Mouse (Mus musculus): ENCODE measurements around the gene Tnfsf13. TPM values are rescaled to one million over a fixed set of nuclear protein-coding genes. Genes with fewer than 3 reads are reported as not detected.
"Not testable (repeated sequence)": the region's sequence is repeated elsewhere in the genome, so short reads cannot be mapped to it uniquely, and the experiment has no call there.

The Tnfsf13 gene
- polyA plus RNA-seq, 1 experiment from 2014 or later = 0.73 TPM

DNA sequence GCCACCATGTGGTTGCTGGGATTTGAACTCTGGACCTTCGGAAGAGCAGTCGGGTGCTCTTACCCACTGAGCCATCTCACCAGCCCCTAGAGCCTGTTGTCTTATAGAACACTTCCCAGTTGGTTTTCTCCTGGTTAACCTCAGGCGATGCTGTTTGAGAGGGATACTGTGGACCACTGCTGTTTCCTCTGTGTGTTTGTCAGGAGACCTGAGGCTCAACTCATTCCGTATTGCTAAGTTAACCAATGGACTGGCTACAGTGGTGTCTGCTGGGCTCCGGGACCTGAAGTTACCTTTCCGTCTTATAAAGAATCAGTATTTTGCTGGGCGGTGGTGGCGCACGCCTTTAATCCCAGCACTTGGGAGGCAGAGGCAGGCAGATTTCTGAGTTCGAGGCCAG lies 17.3 kb upstream of the Tnfsf13 start:
- H3K4me2 ChIP-seq; H3K27me3 ChIP-seq; H3K27ac ChIP-seq; H3K4me1 ChIP-seq; H3K9ac ChIP-seq; ATAC-seq (ENCODE audit: insufficient number of reproducible peaks, low FRiP score, low TSS enrichment, low read depth); H3K9me3 ChIP-seq; H3K4me3 ChIP-seq; H3K36me3 ChIP-seq: not testable (repeated sequence)
- WGBS = 91% methylated on average over 10 of the region's 10 CpGs

GRCm38 (mm10) chr11:69699595-69699994 lies 14.0 kb upstream of the Tnfsf13 start:
- Histone ChIP-seq H3K27ac (no peak overlapping the region), H3K4me2 (no peak overlapping the region), H3K4me3 (no peak overlapping the region), H3K4me1 (peaks cover 14% of the 10 kb centered on the region), H3K27me3 (no peaks in the 10 kb centered on the region), H3K36me3 (no peaks in the 10 kb centered on the region), H3K9me3 (no peaks in the 10 kb centered on the region), H3K9ac (no peak overlapping the region)
- ATAC-seq (ENCODE audit: insufficient number of reproducible peaks, low FRiP score, low TSS enrichment, low read depth) = no peak
- 54% methylated on average over 1 of the region's 1 CpGs for WGBS

DNA sequence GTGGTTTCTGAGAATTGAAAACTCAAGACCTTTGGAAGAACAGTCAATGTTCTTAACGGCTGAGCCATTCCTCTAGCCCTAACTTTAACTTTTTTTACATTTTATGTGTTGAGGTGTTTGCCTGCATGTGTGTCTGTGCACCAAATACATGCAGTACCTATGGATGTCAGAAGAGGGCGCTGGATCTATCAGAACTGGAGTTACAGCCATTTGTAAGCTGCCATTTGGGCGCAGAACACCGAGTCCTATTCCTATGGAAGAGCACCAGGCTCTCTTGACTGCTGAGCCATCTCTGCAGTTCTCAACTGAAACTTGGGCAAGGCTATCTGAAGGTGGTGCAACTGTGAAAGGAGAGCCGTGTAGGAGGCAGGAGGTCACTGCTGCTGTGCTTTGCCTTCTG lies 13.0 kb upstream of the Tnfsf13 start:
- Histone ChIP-seq H3K4me3 (no peak overlapping the region), H3K27me3 (no peaks in the 10 kb centered on the region), H3K4me1 (peaks cover 14% of the 10 kb centered on the region), H3K4me2 (no peak overlapping the region), H3K36me3 (no peaks in the 10 kb centered on the region), H3K9me3 (no peaks in the 10 kb centered on the region), H3K9ac (no peak overlapping the region), H3K27ac (no peak overlapping the region)
- no peak for ATAC-seq (ENCODE audit: insufficient number of reproducible peaks, low FRiP score, low TSS enrichment, low read depth)
- WGBS = 72% methylated on average over 5 of the region's 5 CpGs

- H3K9me3 ChIP-seq = no peaks in the 10 kb centered on the region
- no peaks in the 10 kb centered on the region for H3K27me3 ChIP-seq
- H3K4me1 ChIP-seq = peaks cover 14% of the 10 kb centered on the region
- no peak overlapping the region for H3K4me2 ChIP-seq
- 89% methylated on average over 3 of the region's 3 CpGs for WGBS
- peaks cover 3% of the 10 kb centered on the region; the same call in 1 of the 2 replicates for H3K36me3 ChIP-seq
- no peak for ATAC-seq (ENCODE audit: insufficient number of reproducible peaks, low FRiP score, low TSS enrichment, low read depth)
- no peak overlapping the region for H3K9ac ChIP-seq
- no peak overlapping the region for H3K27ac ChIP-seq
- no peak overlapping the region for H3K4me3 ChIP-seq
These were observed 11.8 kb upstream of the Tnfsf13 start for GRCm38 (mm10) chr11:69697396-69697795.

DNA sequence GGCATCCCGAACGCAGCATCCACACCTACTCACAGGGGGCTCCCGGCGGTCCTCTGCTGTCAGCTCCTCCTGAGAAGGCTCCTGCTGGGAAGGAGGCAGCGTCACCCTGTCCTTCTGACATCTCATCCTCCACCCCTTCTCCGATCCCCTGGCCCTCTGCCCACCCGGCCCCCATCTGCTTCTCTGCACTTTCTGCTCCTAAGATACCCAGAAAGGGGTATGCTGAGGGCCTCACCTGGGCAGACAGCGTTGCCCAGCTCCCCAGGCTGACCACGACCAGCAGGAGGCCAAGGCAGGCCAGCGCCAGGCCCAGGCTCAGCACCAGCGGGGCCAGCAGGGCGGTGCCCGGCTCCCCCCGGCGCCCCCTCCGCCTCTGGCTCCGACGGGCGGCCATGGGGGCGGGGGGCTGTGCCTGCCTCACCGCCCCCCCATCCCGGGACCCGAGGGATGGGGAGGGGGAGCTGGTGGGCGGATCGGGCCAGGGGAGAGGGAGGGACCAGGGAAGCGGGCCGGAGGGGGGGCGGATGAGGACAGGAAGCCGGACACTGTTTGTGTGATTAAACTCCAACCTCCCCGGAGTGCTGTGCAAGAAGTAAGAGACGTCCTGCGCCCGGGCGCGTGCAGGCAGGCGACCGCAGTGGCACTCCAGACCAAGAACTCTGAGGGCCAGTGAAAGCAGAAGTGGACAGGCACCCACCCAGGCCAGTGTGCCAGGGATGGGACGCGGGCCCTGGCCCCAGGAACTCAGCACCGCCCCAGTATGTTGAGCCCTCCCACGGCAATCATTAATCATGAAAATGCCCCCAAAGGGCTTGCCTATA lies 10.0 kb upstream of the Tnfsf13 start, which contains the start of the genes Tnfsf12 and Tnfsfm13:
Gene Tnfsf12 (minus strand): TSS at position 489 of the 821 bp plus-strand sequence.
Gene Tnfsfm13 (minus strand): TSS at position 738 of the 821 bp plus-strand sequence.
- Histone ChIP-seq H3K4me1 (peaks cover 14% of the 10 kb centered on the region), H3K4me3 (peak within 1 kb of the TSS; percentile 55), H3K27me3 (no peaks in the 10 kb centered on the region), H3K4me2 (peak within 1 kb of the TSS; percentile 90), H3K9me3 (no peaks in the 10 kb centered on the region), H3K27ac (peak within 1 kb of the TSS; percentile 89), H3K36me3 (peaks cover 3% of the 10 kb centered on the region; the same call in 1 of the 2 replicates), H3K9ac (peak within 1 kb of the TSS; percentile 64)
- peak; percentile 65; the same call in 1 of the 2 replicates for ATAC-seq (ENCODE audit: insufficient number of reproducible peaks, low FRiP score, low TSS enrichment, low read depth)
- WGBS = 1% methylated on average over 41 of the region's 41 CpGs

DNA sequence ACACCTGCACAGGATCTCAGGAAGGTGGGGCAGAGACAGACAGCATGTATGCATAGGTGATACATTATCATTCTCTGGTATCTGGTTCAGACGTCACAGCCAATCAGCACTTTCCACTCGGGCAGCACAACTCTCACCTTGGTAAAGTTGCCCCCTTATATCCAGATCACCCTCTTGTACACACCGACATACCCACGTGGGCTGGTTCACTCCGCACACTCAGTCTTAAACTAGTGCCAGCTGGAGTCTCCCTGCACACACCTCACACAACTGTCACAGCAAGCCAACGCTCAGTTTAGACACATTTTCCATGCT lies 9.4 kb upstream of the Tnfsf13 start:
- H3K4me2 ChIP-seq = peak overlapping the region; percentile 90
- 21% methylated on average over 6 of the region's 6 CpGs for WGBS

GRCm38 (mm10) chr11:69693421-69693965 lies 7.9 kb upstream of the Tnfsf13 start:
- peaks cover 14% of the 10 kb centered on the region for H3K4me1 ChIP-seq
- H3K27me3 ChIP-seq = no peaks in the 10 kb centered on the region
- H3K27ac ChIP-seq = no peak overlapping the region
- no peaks in the 10 kb centered on the region for H3K9me3 ChIP-seq
- no peak overlapping the region for H3K4me2 ChIP-seq
- H3K36me3 ChIP-seq = peaks cover 3% of the 10 kb centered on the region; the same call in 1 of the 2 replicates
- ATAC-seq (ENCODE audit: insufficient number of reproducible peaks, low FRiP score, low TSS enrichment, low read depth) = no peak
- 56% methylated on average over 11 of the region's 11 CpGs for WGBS
- no peak overlapping the region for H3K4me3 ChIP-seq
- no peak overlapping the region for H3K9ac ChIP-seq

More for the DNA sequence above, 9.4 kb upstream of the Tnfsf13 start:
- no peaks in the 10 kb centered on the region for H3K27me3 ChIP-seq
- H3K27ac ChIP-seq = peak overlapping the region; percentile 89
- H3K9me3 ChIP-seq = no peaks in the 10 kb centered on the region
- H3K36me3 ChIP-seq = peaks cover 3% of the 10 kb centered on the region; the same call in 1 of the 2 replicates
- H3K9ac ChIP-seq = peak overlapping the region; percentile 64; the same call in 1 of the 2 replicates
- no peak for ATAC-seq (ENCODE audit: insufficient number of reproducible peaks, low FRiP score, low TSS enrichment, low read depth)
- peak overlapping the region; percentile 55 for H3K4me3 ChIP-seq
- H3K4me1 ChIP-seq = peaks cover 14% of the 10 kb centered on the region

DNA sequence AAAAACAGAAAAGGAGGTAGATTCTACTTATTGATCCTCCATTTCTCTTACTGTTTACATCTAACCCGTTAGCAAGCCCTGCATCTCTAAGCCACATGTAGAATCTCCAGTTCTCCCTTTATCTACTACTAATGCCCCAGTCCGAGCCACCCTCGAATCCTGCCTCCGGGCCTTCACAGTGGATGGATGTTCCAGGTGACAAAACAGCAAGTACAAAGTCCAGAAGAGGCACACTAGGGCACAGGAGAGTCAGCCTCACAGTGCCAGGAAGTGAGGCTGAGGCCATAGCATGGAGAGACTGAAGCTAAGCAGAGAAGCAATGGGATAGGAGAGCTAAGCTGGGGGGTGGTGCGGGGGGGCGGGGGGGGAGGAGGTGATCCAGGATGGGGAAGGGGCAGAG lies 7.3 kb upstream of the Tnfsf13 start:
- 87% methylated on average over 6 of the region's 6 CpGs for WGBS
- Histone ChIP-seq H3K4me2 (no peak overlapping the region), H3K27ac (no peak overlapping the region)

DNA sequence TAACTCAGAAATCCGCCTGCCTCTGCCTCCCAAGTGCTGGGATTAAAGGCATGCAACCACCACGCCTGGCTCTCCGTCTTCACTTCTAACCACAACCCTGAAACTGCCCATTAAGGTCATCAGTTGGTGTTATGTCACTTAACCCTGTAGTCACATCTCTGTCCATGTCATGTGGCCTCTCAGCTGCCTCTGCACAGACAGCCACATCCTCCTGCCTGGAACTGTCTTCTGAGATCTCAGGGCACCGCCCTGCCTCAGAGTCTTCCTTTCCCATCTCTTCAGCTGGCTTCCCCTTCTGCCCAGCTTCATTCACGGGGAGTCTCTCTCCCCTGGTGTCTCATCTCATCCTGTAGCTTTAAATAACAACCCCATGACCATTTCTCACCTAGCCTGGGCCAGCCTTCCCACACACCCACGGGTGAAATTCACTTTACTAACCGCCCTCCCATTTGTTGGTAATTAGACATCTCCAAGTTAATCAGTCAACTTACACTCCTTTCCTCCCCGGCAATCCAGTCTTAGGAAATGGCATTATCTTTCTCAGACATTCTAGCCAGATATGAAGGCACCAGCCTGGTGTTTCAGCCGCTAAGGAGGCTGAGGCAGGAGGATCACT lies 6.7 kb upstream of the Tnfsf13 start:
- Histone ChIP-seq H3K36me3 (peaks cover 3% of the 10 kb centered on the region; the same call in 1 of the 2 replicates), H3K4me2 (no peak overlapping the region), H3K27me3 (no peaks in the 10 kb centered on the region), H3K4me3 (no peak overlapping the region), H3K9me3 (no peaks in the 10 kb centered on the region), H3K27ac (no peak overlapping the region), H3K4me1 (peaks cover 14% of the 10 kb centered on the region), H3K9ac (no peak overlapping the region)
- 70% methylated on average over 9 of the region's 9 CpGs for WGBS
- ATAC-seq (ENCODE audit: insufficient number of reproducible peaks, low FRiP score, low TSS enrichment, low read depth) = no peak

More for the DNA sequence above, 7.3 kb upstream of the Tnfsf13 start:
- Histone ChIP-seq H3K9me3 (no peaks in the 10 kb centered on the region), H3K27me3 (no peaks in the 10 kb centered on the region), H3K36me3 (peaks cover 3% of the 10 kb centered on the region; the same call in 1 of the 2 replicates), H3K9ac (no peak overlapping the region), H3K4me3 (no peak overlapping the region), H3K4me1 (peaks cover 14% of the 10 kb centered on the region)
- ATAC-seq (ENCODE audit: insufficient number of reproducible peaks, low FRiP score, low TSS enrichment, low read depth) = no peak

- H3K9ac ChIP-seq = no peak overlapping the region
- H3K27me3 ChIP-seq = no peaks in the 10 kb centered on the region
- H3K4me1 ChIP-seq = peaks cover 25% of the 10 kb centered on the region
- H3K4me3 ChIP-seq = no peak overlapping the region
- whole genome bisulfite sequencing = 92% methylated on average over 1 of the region's 1 CpGs
- no peak overlapping the region for H3K27ac ChIP-seq
- ATAC-seq (ENCODE audit: insufficient number of reproducible peaks, low FRiP score, low TSS enrichment, low read depth) = no peak
- no peaks in the 10 kb centered on the region for H3K9me3 ChIP-seq
- H3K36me3 ChIP-seq = peaks cover 3% of the 10 kb centered on the region; the same call in 1 of the 2 replicates
- H3K4me2 ChIP-seq = no peak overlapping the region
These were observed 4.3 kb upstream of the Tnfsf13 start for GRCm38 (mm10) chr11:69689891-69690290.

GRCm38 (mm10) chr11:69687061-69687460 lies 1.5 kb upstream of the Tnfsf13 start:
- ATAC-seq (ENCODE audit: insufficient number of reproducible peaks, low FRiP score, low TSS enrichment, low read depth) = no peak
- no peaks in the 10 kb centered on the region for H3K36me3 ChIP-seq
- H3K27ac ChIP-seq = no peak overlapping the region; the same call in 1 of the 2 replicates
- no peak overlapping the region for H3K4me3 ChIP-seq
- no peaks in the 10 kb centered on the region for H3K9me3 ChIP-seq
- no peak overlapping the region for H3K9ac ChIP-seq
- H3K4me1 ChIP-seq = peaks cover 50% of the 10 kb centered on the region
- H3K4me2 ChIP-seq = peak overlapping the region; percentile 6; the same call in 1 of the 2 replicates
- 43% methylated on average over 5 of the region's 5 CpGs for WGBS
- no peaks in the 10 kb centered on the region for H3K27me3 ChIP-seq

DNA sequence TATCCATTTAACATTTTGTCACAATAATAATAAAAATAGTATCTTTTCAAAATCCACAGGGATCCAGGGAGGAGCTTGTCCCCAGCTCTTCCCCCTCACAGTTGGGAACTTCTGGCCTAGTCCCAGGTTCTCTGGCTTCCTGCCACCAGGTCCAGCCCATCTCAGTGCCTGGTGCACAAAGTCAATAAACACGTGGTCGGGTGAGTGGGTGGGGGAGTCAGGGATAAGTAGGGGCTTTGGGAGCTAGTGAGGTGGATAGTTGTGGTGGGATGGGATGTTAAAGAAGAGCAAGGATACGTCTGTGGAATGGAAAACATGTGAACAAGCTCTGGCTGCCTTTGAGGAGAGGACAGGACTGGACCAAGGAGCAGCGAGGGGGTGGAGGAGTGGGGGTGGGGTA lies 793 bp upstream of the Tnfsf13 start:
- H3K4me2 ChIP-seq = peak overlapping the region; percentile 6; the same call in 1 of the 2 replicates
- peak overlapping the region; percentile 94 for H3K27ac ChIP-seq
- H3K9ac ChIP-seq = no peak overlapping the region
- H3K9me3 ChIP-seq = no peaks in the 10 kb centered on the region
- no peaks in the 10 kb centered on the region for H3K36me3 ChIP-seq
- H3K4me1 ChIP-seq = peaks cover 50% of the 10 kb centered on the region
- H3K4me3 ChIP-seq = no peak overlapping the region
- H3K27me3 ChIP-seq = no peaks in the 10 kb centered on the region
- ATAC-seq (ENCODE audit: insufficient number of reproducible peaks, low FRiP score, low TSS enrichment, low read depth) = no peak
- WGBS = 12% methylated on average over 4 of the region's 4 CpGs
